Mouse (Mus musculus) embryonic facial prominence, embryonic 13.5 days (tissue): ENCODE results near the gene Mal. TPM values are rescaled to one million over a fixed set of nuclear protein-coding genes. Genes with fewer than 3 reads are reported as not detected.

Source experiments
- ATAC-seq: fragments of 200-750 bp; cut with Nextera tagmentation; 2 replicates; pipeline ENCODE4 v1.8.0; 2017; ENCODE audit warnings: low read depth; ENCODE audit not compliant: insufficient number of reproducible peaks, insufficient read depth, low FRiP score, low TSS enrichment
- H3K27ac ChIP-seq: fragments of 300-500 bp; sonication (generic); 2 replicates; pipeline ENCODE4 v1.5.1; 2015; ENCODE audit warnings: moderate library complexity, mild to moderate bottlenecking, inconsistent platforms
- H3K27me3 ChIP-seq: fragments of 300-500 bp; sonication (generic); 2 replicates; pipeline ENCODE4 v1.6.1; 2015; ENCODE audit warnings: mild to moderate bottlenecking, inconsistent platforms
- H3K36me3 ChIP-seq: fragments of 300-500 bp; sonication (generic); 2 replicates; pipeline ENCODE4 v1.6.1; 2015; ENCODE audit warnings: mild to moderate bottlenecking, inconsistent platforms
- H3K4me1 ChIP-seq: fragments of 300-500 bp; sonication (generic); 2 replicates; pipeline ENCODE4 v1.6.1; 2015; ENCODE audit warnings: inconsistent platforms
- H3K4me2 ChIP-seq: fragments of 300-500 bp; sonication (generic); 2 replicates; pipeline ENCODE4 v1.6.1; 2015; ENCODE audit warnings: moderate library complexity, mild to moderate bottlenecking, inconsistent platforms
- H3K4me3 ChIP-seq: fragments of 300-500 bp; sonication (generic); 2 replicates; pipeline ENCODE4 v1.5.1; 2015; ENCODE audit warnings: mild to moderate bottlenecking, inconsistent platforms
- H3K9ac ChIP-seq: fragments of 300-500 bp; sonication (generic); 2 replicates; pipeline ENCODE4 v1.6.1; 2015; ENCODE audit warnings: mild to moderate bottlenecking, inconsistent platforms
- H3K9me3 ChIP-seq: fragments of 300-500 bp; sonication (generic); 2 replicates; pipeline ENCODE4 v1.6.1; 2016; ENCODE audit warnings: inconsistent platforms
- WGBS: fragments of 180-500 bp; shearing (Covaris S2); methylation state at CpG from one replicate; pipeline ENCODE4 v1.1.7; 2015; ENCODE audit warnings: mixed read lengths; 5-methylcytosine and 5-hydroxymethylcytosine counted together
- polyA plus RNA-seq: library from polyadenylated mRNA; unstranded; fragments of >200 nt; fragmentation: Nextera tagmentation; extraction: Ambion mirVana; gene quantifications from 2 replicates; pipeline ENCODE4 v1.2.1, GENCODE M21; 2015

Mal gene
- polyA plus RNA-seq, 1 experiment from 2014 or later: 2.1 TPM

GRCm38 (mm10) chr2:127584436-127584858 lies 72.0 kb downstream of the Mal start:
- Histone ChIP-seq H3K9ac (peak overlapping the region; percentile 84), H3K4me2 (peak overlapping the region; percentile 80), H3K27ac (no peak overlapping the region), H3K9me3 (no peaks in the 10 kb centered on the region), H3K36me3 (peaks cover 9% of the 10 kb centered on the region; the same call in 1 of the 2 replicates), H3K4me1 (peaks cover 28% of the 10 kb centered on the region), H3K4me3 (peak overlapping the region; percentile 64), H3K27me3 (no peaks in the 10 kb centered on the region)
- peak; percentile 81 for ATAC-seq
- under 1% methylated on average over 24 of the region's 24 CpGs for WGBS

Other genes starting within 250 kb of the Mal start
- gene Gpat2, start 231.5 kb downstream of the Mal start, polyA plus RNA-seq: 0.12 and 0.13 TPM in 2 replicates
- 31.9 and 34.8 TPM in 2 replicates for gene Fahd2a, start 212.1 kb downstream of the Mal start, polyA plus RNA-seq
- 2.4 and 3.0 TPM in 2 replicates for gene Kcnip3, start 134.6 kb downstream of the Mal start, polyA plus RNA-seq
- gene Prom2, start 115.2 kb downstream of the Mal start, polyA plus RNA-seq: 2.9 and 3.0 TPM in 2 replicates
- 6.0 and 6.8 TPM in 2 replicates for gene Zfp661, start 69.6 kb downstream of the Mal start, polyA plus RNA-seq
- 135 and 137 TPM in 2 replicates for gene Mrps5, start 69.5 kb downstream of the Mal start, polyA plus RNA-seq
- gene Mall, start 73.2 kb upstream of the Mal start, polyA plus RNA-seq: 6.4 and 7.6 TPM in 2 replicates
- 28.4 and 31.3 TPM in 2 replicates for gene Nphp1, start 132.2 kb upstream of the Mal start, polyA plus RNA-seq
- 30.6 and 32.2 TPM in 2 replicates for gene Mtln, start 135.8 kb upstream of the Mal start, polyA plus RNA-seq
- gene Bub1, start 175.2 kb upstream of the Mal start, polyA plus RNA-seq: 52.3 and 54.2 TPM in 2 replicates
- not detected in 2 replicates for gene Acoxl, start 182.2 kb upstream of the Mal start, polyA plus RNA-seq